Mouse (Mus musculus) lung, adult 2 months (tissue): ENCODE results near the gene Abca7.

Experiments
- CTCF ChIP-seq: fragments of 200-500 bp; IDR thresholded peaks from 2 replicates; pipeline ENCODE4 v1.5.1; 2011; ENCODE audit warnings: mild to moderate bottlenecking, low read length, control low read depth; ENCODE audit not compliant: insufficient read depth
- POLR2A ChIP-seq: fragments of 200-500 bp; IDR thresholded peaks from 2 replicates; pipeline ENCODE4 v1.6.1; 2011; ENCODE audit warnings: low read depth, mild to moderate bottlenecking, control low read depth, low read length, borderline replicate concordance; ENCODE audit errors: extremely low read depth

DNA sequence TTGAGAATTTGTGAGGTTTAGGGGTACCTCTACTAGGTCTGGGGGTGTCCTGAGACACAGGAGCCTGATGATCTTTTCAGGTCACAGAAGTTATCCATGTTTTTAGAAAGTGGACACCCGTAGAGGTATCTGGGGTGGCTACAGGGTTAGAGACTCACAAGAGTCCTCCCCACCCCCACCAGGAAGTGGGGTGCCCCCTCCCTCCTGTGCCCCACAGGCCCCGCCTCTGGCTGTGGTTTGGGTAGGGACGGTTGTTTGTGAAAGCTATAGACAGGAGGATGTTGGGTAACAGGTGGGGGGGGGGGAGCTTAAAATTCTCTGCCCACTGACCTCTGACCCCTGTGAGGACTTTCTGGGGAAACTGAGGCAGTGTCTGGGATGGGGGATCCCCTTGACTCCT lies 21.1 kb downstream of the Abca7 start:
- TF ChIP-seq POLR2A (no peak), CTCF (no peak)
